Mouse (Mus musculus): ENCODE data around the gene Dpp6.

Gene Dpp6

GRCm38 (mm10) chr5:27204721-27205120 is 387.7 kb downstream of the Dpp6 start:
- no peak for DNase-seq

GRCm38 (mm10) chr5:27205754-27206153 is 388.8 kb downstream of the Dpp6 start:
- no peak for DNase-seq

GRCm38 (mm10) chr5:27206213-27206612 is 389.2 kb downstream of the Dpp6 start:
- DNase-seq = no peak

GRCm38 (mm10) chr5:27220116-27220515 is 403.1 kb downstream of the Dpp6 start:
- no peak for DNase-seq

GRCm38 (mm10) chr5:27242078-27242477 is 425.1 kb downstream of the Dpp6 start:
- DNase-seq = no peak

GRCm38 (mm10) chr5:27243226-27243625 is 426.2 kb downstream of the Dpp6 start:
- no peak for DNase-seq

- DNase-seq = no peak
These were observed 430.8 kb downstream of the Dpp6 start for GRCm38 (mm10) chr5:27247793-27248192.

GRCm38 (mm10) chr5:27248685-27249084 is 431.7 kb downstream of the Dpp6 start:
- no peak for DNase-seq

- DNase-seq = no peak
These were observed 432.9 kb downstream of the Dpp6 start for GRCm38 (mm10) chr5:27249951-27250350.

GRCm38 (mm10) chr5:27250906-27251305 is 433.9 kb downstream of the Dpp6 start:
- DNase-seq = no peak

GRCm38 (mm10) chr5:27251361-27251760 is 434.4 kb downstream of the Dpp6 start:
- no peak for DNase-seq

GRCm38 (mm10) chr5:27255247-27255646 is 438.2 kb downstream of the Dpp6 start:
- no peak for DNase-seq

GRCm38 (mm10) chr5:27258636-27259035 is 441.6 kb downstream of the Dpp6 start:
- DNase-seq = no peak

- DNase-seq = no peak
These were observed 445.0 kb downstream of the Dpp6 start for GRCm38 (mm10) chr5:27261746-27262727.

GRCm38 (mm10) chr5:27262751-27263150 is 445.7 kb downstream of the Dpp6 start:
- no peak for DNase-seq

GRCm38 (mm10) chr5:27265281-27265680 is 448.3 kb downstream of the Dpp6 start:
- no peak for DNase-seq

GRCm38 (mm10) chr5:27271336-27271735 is 454.3 kb downstream of the Dpp6 start:
- no peak for DNase-seq

- no peak for DNase-seq
These were observed 457.9 kb downstream of the Dpp6 start for GRCm38 (mm10) chr5:27274781-27275395.

GRCm38 (mm10) chr5:27275871-27276270 is 458.9 kb downstream of the Dpp6 start:
- no peak for DNase-seq

- no peak for DNase-seq
These were observed 461.2 kb downstream of the Dpp6 start for GRCm38 (mm10) chr5:27278120-27278645.

GRCm38 (mm10) chr5:27286876-27287275 is 469.9 kb downstream of the Dpp6 start:
- no peak for DNase-seq

GRCm38 (mm10) chr5:27291378-27291777 is 474.4 kb downstream of the Dpp6 start:
- no peak for DNase-seq

- DNase-seq = no peak
These were observed 475.2 kb downstream of the Dpp6 start for GRCm38 (mm10) chr5:27292236-27292635.

- DNase-seq = no peak
These were observed 487.1 kb downstream of the Dpp6 start for GRCm38 (mm10) chr5:27304115-27304514.
